In the genomic region with DNA sequence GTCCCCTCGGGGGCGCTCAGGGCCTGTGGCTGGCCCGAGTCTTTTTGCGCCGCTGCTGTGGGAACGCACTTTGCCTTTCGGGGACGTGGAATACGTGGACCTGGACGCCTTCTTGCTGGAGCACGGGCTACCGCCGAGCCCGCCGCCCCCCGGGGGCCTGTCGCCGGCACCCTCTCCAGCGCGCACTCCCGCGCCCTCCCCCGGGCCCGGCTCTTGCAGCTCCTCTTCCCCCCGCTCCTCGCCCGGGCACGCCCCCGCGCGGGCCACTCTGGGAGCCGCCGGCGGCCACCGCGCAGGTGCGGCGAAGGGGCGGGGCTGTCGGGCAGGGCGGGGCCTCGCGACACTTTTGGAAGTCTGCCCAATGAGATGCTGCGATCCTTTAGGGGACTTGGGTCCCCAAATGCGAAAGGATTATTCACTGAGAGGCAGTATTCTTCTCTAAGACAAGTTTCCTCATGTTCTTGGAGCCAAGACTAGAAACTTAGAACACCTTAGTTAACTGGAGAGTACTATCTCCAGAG, we compare ENCODE assay signal across 8 mouse cellular contexts. TPM values are rescaled to one million over a fixed set of nuclear protein-coding genes. Genes with fewer than 3 reads are reported as not detected.
A peak's percentile ranks its signal among the peaks of the same experiment; 100 is the strongest.
DNase-seq lines count a peak whose midpoint lies in the region; ATAC-seq lines count a peak whose summit lies in the region.

No protein-coding gene starts in this region.

- under 1% methylated on average over 38 of the region's 45 CpGs for WGBS in hindbrain, embryonic 16.5 days

- peak overlapping the region; percentile 62 for H3K4me3 ChIP-seq in hindbrain, embryonic 16.5 days (ENCODE audit: low read length)

- H3K9ac ChIP-seq in hindbrain, embryonic 16.5 days (ENCODE audit: low read depth, low read length): peak overlapping the region; percentile 77

- peak overlapping the region; percentile 98 for H3K4me2 ChIP-seq in hindbrain, embryonic 16.5 days (ENCODE audit: low read length)

- H3K36me3 ChIP-seq in hindbrain, embryonic 16.5 days (ENCODE audit: control insufficient read depth, insufficient read depth, low read length): peaks cover 13% of the 10 kb centered on the region

- DNase-seq in MEL-GATA-1-ER (ENCODE audit: extremely low read depth, low read depth): peak; percentile 61
- peak; percentile 89 for DNase-seq in cerebellum, adult 9-10 months
- DNase-seq in gastrocnemius, adult 18-20 months (ENCODE audit: low spot score): peak; percentile 87
- DNase-seq in left cerebral cortex, postnatal 14 days (ENCODE audit: low spot score in 2 of 2): peak; percentile 84 to 92
- peak; percentile 77 to 80 for DNase-seq in right cerebral cortex, postnatal 36 days (ENCODE audit: low spot score in 2 of 2)
- peak; percentile 87 to 90 for DNase-seq in urinary bladder, postnatal 4 days (ENCODE audit: low spot score in 2 of 2)

- H3K27me3 ChIP-seq in hindbrain, embryonic 16.5 days (replicated peaks; ENCODE audit: control insufficient read depth, insufficient read depth, low read length): no peaks in the 10 kb centered on the region

- ATAC-seq in hindbrain, embryonic 16.5 days: no peak
- peak; percentile 9; the same call in 1 of the 2 replicates for ATAC-seq in megakaryocyte progenitor cell, adult 5-6 weeks (replicated peaks; ENCODE audit: poor library complexity)

- no peaks in the 10 kb centered on the region for H3K9me3 ChIP-seq in hindbrain, embryonic 16.5 days (ENCODE audit: control insufficient read depth, low read length)

- peaks cover 62% of the 10 kb centered on the region for H3K4me1 ChIP-seq in hindbrain, embryonic 16.5 days (ENCODE audit: control insufficient read depth, insufficient read depth, low read depth, low read length)

- intact Hi-C loops in left cerebral cortex, postnatal 14 days (cut with DNase I): loop anchor here (10.0 kb wide), 1 partner anchor 242 kb away; a partner anchor contains a TSS

- H3K27ac ChIP-seq in hindbrain, embryonic 16.5 days (ENCODE audit: low read depth, low read length): peak overlapping the region; percentile 80

RNA-seq across cellular contexts. Expression of a gene that starts 1.9 kb away (rescaled TPM):
- 10 to 100 TPM; 19.4 to 22.9 TPM for total RNA-seq in gastrocnemius, adult 18-20 months (2021)
- 3.2 and 3.3 TPM in 2 replicates for polyA plus RNA-seq in hindbrain, embryonic 16.5 days (2015; fragmentation: Nextera tagmentation; extraction: Ambion mirVana)
- total RNA-seq in left cerebral cortex, postnatal 14 days (2021): 10 to 100 TPM; 68.7 to 83.5 TPM
- total RNA-seq in megakaryocyte progenitor cell, adult 5-6 weeks (2015): 3.6 and 5.6 TPM in 2 replicates
- total RNA-seq in megakaryocyte progenitor cell, adult 5-6 weeks (2017): 6.2 and 7.2 TPM in 2 replicates

RNA-seq across cellular contexts. Expression of a gene that starts 7.1 kb away (rescaled TPM):
- total RNA-seq in gastrocnemius, adult 18-20 months (2021): 10 to 100 TPM; 11.1 to 17.3 TPM
- polyA plus RNA-seq in hindbrain, embryonic 16.5 days (2015; fragmentation: Nextera tagmentation; extraction: Ambion mirVana): 63.8 and 68.2 TPM in 2 replicates
- 100 to 1,000 TPM; 168 to 172 TPM for total RNA-seq in left cerebral cortex, postnatal 14 days (2021)
- total RNA-seq in megakaryocyte progenitor cell, adult 5-6 weeks (2015): not detected in 2 replicates
- total RNA-seq in megakaryocyte progenitor cell, adult 5-6 weeks (2017): not detected in 2 replicates

RNA-seq across cellular contexts. Expression of a gene that starts 8.5 kb away (rescaled TPM):
- total RNA-seq in gastrocnemius, adult 18-20 months (2021): 100 to 1,000 TPM; 442 to 461 TPM
- 508 and 537 TPM in 2 replicates for polyA plus RNA-seq in hindbrain, embryonic 16.5 days (2015; fragmentation: Nextera tagmentation; extraction: Ambion mirVana)
- 100 to 1,000 TPM; 369 to 389 TPM for total RNA-seq in left cerebral cortex, postnatal 14 days (2021)
- total RNA-seq in megakaryocyte progenitor cell, adult 5-6 weeks (2015): 1,825 and 1,988 TPM in 2 replicates
- 1,777 and 2,306 TPM in 2 replicates for total RNA-seq in megakaryocyte progenitor cell, adult 5-6 weeks (2017)

RNA-seq across cellular contexts. Expression of a gene that starts 11.0 kb away (rescaled TPM):
- total RNA-seq in gastrocnemius, adult 18-20 months (2021): 10 to 100 TPM; 15.2 to 15.6 TPM
- polyA plus RNA-seq in hindbrain, embryonic 16.5 days (2015; fragmentation: Nextera tagmentation; extraction: Ambion mirVana): 23.9 and 28.3 TPM in 2 replicates
- total RNA-seq in left cerebral cortex, postnatal 14 days (2021): 10 to 100 TPM; 28.8 to 32.7 TPM
- 10.6 and 14.5 TPM in 2 replicates for total RNA-seq in megakaryocyte progenitor cell, adult 5-6 weeks (2015)
- total RNA-seq in megakaryocyte progenitor cell, adult 5-6 weeks (2017): 9.8 and 10.2 TPM in 2 replicates

RNA-seq across cellular contexts. Expression of a gene that starts 12.6 kb away (rescaled TPM):
- under 1 TPM; 0.09 TPM for total RNA-seq in gastrocnemius, adult 18-20 months (2021)
- polyA plus RNA-seq in hindbrain, embryonic 16.5 days (2015; fragmentation: Nextera tagmentation; extraction: Ambion mirVana): 0.43 and 0.45 TPM in 2 replicates
- under 1 TPM; 0.20 to 0.30 TPM for total RNA-seq in left cerebral cortex, postnatal 14 days (2021)
- total RNA-seq in megakaryocyte progenitor cell, adult 5-6 weeks (2015): not detected in 2 replicates
- not detected in 2 replicates for total RNA-seq in megakaryocyte progenitor cell, adult 5-6 weeks (2017)

Comparison
In these comparisons a context has a peak if more than half of its experiments do, and no peak if none do; other contexts are left out.
1. RNA of a gene that starts 7.1 kb away (total RNA-seq): 168 to 172 TPM in left cerebral cortex, postnatal 14 days and 11.1 to 17.3 TPM in gastrocnemius, adult 18-20 months; not detected in megakaryocyte progenitor cell, adult 5-6 weeks; every median in the first group is over 10 times any median in the second.
2. Peak in every context shown above with its lines, with median percentiles within 50 percentile points of each other: DNase-seq.